Mouse (Mus musculus) lung, embryonic 14.5 days (tissue): ENCODE measurements around the gene Il12rb1. TPM values are rescaled to one million over a fixed set of nuclear protein-coding genes. Genes with fewer than 3 reads are reported as not detected.

Experiments used
- ATAC-seq: fragments of 200-750 bp; cut with Nextera tagmentation; 2 replicates; pipeline ENCODE4 v1.8.0; 2017; ENCODE audit warnings: mild to moderate bottlenecking, moderate TSS enrichment, moderate library complexity; ENCODE audit not compliant: insufficient read depth
- DNase-seq: peaks from one replicate; pipeline ENCODE4 v3.0.0-alpha.2; 2015
- H3K27ac ChIP-seq: fragments of 300-500 bp; sonication (generic); 2 replicates; pipeline ENCODE4 v1.5.1; 2014; ENCODE audit warnings: low read depth, mild to moderate bottlenecking, moderate library complexity
- H3K27me3 ChIP-seq: fragments of 300-500 bp; sonication (generic); 2 replicates; pipeline ENCODE4 v1.6.1; 2014; ENCODE audit warnings: low read length, control low read depth; ENCODE audit not compliant: insufficient read depth
- H3K36me3 ChIP-seq: fragments of 300-500 bp; sonication (generic); 2 replicates; pipeline ENCODE4 v1.6.1; 2014; ENCODE audit warnings: control low read depth; ENCODE audit not compliant: insufficient read depth
- H3K4me1 ChIP-seq: fragments of 300-500 bp; sonication (generic); 2 replicates; pipeline ENCODE4 v1.6.1; 2014; ENCODE audit warnings: antibody characterized with exemption, control low read depth; ENCODE audit not compliant: insufficient read depth
- H3K4me2 ChIP-seq: fragments of 300-500 bp; sonication (generic); 2 replicates; pipeline ENCODE4 v1.6.1; 2014; ENCODE audit warnings: mild to moderate bottlenecking
- H3K4me3 ChIP-seq: fragments of 300-500 bp; sonication (generic); 2 replicates; pipeline ENCODE4 v1.5.1; 2014; ENCODE audit warnings: low read depth, low read length
- H3K9ac ChIP-seq: fragments of 300-500 bp; sonication (generic); 2 replicates; pipeline ENCODE4 v1.6.1; 2014
- H3K9me3 ChIP-seq: fragments of 300-500 bp; sonication (generic); 2 replicates; pipeline ENCODE4 v1.6.1; 2016; ENCODE audit warnings: low read depth, low read length, control low read depth
- CTCF ChIP-seq: IDR thresholded peaks from 2 replicates; pipeline ENCODE4 v1.5.1; 2016; ENCODE audit warnings: antibody characterized with exemption, low read depth
- WGBS: fragments of 180-500 bp; shearing (Covaris S2); extraction: QIAGEN DNeasy Blood & Tissue Kit; methylation state at CpG from one replicate; pipeline ENCODE4 v1.1.7; 2014; 5-methylcytosine and 5-hydroxymethylcytosine counted together
- polyA plus RNA-seq: library from polyadenylated mRNA; unstranded; fragments of >200 nt; fragmentation: Nextera tagmentation; extraction: Ambion mirVana; gene quantifications from 2 replicates; pipeline ENCODE4 v1.2.1, GENCODE M21; 2014

Il12rb1 gene
- polyA plus RNA-seq, 1 experiment from 2014 or later, result 0.17 TPM

- H3K27ac ChIP-seq, result no peak overlapping the region
- no peak for TF ChIP-seq CTCF
- ATAC-seq (no peak), DNase-seq (no peak)
- H3K27me3 ChIP-seq, result peaks cover 14% of the 10 kb centered on the region
- no peaks in the 10 kb centered on the region for H3K9me3 ChIP-seq
- no peak overlapping the region for H3K9ac ChIP-seq
- H3K36me3 ChIP-seq, result no peaks in the 10 kb centered on the region
- no peak overlapping the region for H3K4me3 ChIP-seq
- H3K4me2 ChIP-seq, result no peak overlapping the region
- peaks cover 5% of the 10 kb centered on the region; the same call in 1 of the 2 replicates for H3K4me1 ChIP-seq
- 60% methylated on average over 4 of the region's 4 CpGs for WGBS
These were observed 1.7 kb upstream of the Il12rb1 start for GRCm38 (mm10) chr8:70806541-70806940.

- ATAC-seq (no peak), DNase-seq (no peak)
- H3K4me2 ChIP-seq, result no peak overlapping the region
- peaks cover 5% of the 10 kb centered on the region; the same call in 1 of the 2 replicates for H3K4me1 ChIP-seq
- H3K9ac ChIP-seq, result no peak overlapping the region
- H3K9me3 ChIP-seq, result no peaks in the 10 kb centered on the region
- TF ChIP-seq CTCF, result no peak
- no peaks in the 10 kb centered on the region for H3K36me3 ChIP-seq
- H3K27ac ChIP-seq, result no peak overlapping the region
- 32% methylated on average over 1 of the region's 1 CpGs for WGBS
- H3K27me3 ChIP-seq, result peaks cover 14% of the 10 kb centered on the region
- H3K4me3 ChIP-seq, result no peak overlapping the region
These were observed 945 bp upstream of the Il12rb1 start for GRCm38 (mm10) chr8:70807304-70807703.

- Histone ChIP-seq H3K9me3 (no peaks in the 10 kb centered on the region), H3K27ac (no peak overlapping the region), H3K27me3 (peaks cover 8% of the 10 kb centered on the region; the same call in 1 of the 2 replicates), H3K4me1 (no peaks in the 10 kb centered on the region), H3K36me3 (no peaks in the 10 kb centered on the region), H3K9ac (no peak overlapping the region), H3K4me3 (no peak overlapping the region), H3K4me2 (no peak overlapping the region)
- TF ChIP-seq CTCF, result no peak
- ATAC-seq (no peak), DNase-seq (no peak)
- 68% methylated on average over 8 of the region's 8 CpGs for WGBS
These were observed 879 bp downstream of the Il12rb1 start for GRCm38 (mm10) chr8:70808955-70809701.

- Histone ChIP-seq H3K4me1 (no peaks in the 10 kb centered on the region), H3K4me3 (no peak overlapping the region), H3K36me3 (no peaks in the 10 kb centered on the region), H3K27me3 (peaks cover 7% of the 10 kb centered on the region; the same call in 1 of the 2 replicates), H3K4me2 (no peak overlapping the region), H3K9me3 (no peaks in the 10 kb centered on the region), H3K9ac (no peak overlapping the region), H3K27ac (no peak overlapping the region)
- 68% methylated on average over 20 of the region's 20 CpGs for WGBS
- TF ChIP-seq CTCF, result no peak
- ATAC-seq, result no peak
- DNase-seq, result no peak
These were observed 2.9 kb downstream of the Il12rb1 start for GRCm38 (mm10) chr8:70810962-70811680.

GRCm38 (mm10) chr8:70812055-70812454, 3.8 kb downstream of the Il12rb1 start:
- ATAC-seq (no peak), DNase-seq (no peak)
- WGBS, result 28% methylated on average over 4 of the region's 4 CpGs
- H3K4me1 ChIP-seq, result no peaks in the 10 kb centered on the region
- H3K4me2 ChIP-seq, result no peak overlapping the region
- no peak overlapping the region for H3K9ac ChIP-seq
- H3K4me3 ChIP-seq, result no peak overlapping the region
- no peak overlapping the region for H3K27ac ChIP-seq
- H3K27me3 ChIP-seq, result peaks cover 16% of the 10 kb centered on the region
- no peak for TF ChIP-seq CTCF
- H3K36me3 ChIP-seq, result no peaks in the 10 kb centered on the region
- H3K9me3 ChIP-seq, result no peaks in the 10 kb centered on the region

GRCm38 (mm10) chr8:70812885-70813284, 4.6 kb downstream of the Il12rb1 start:
- Histone ChIP-seq H3K27me3 (peaks cover 21% of the 10 kb centered on the region), H3K4me3 (no peak overlapping the region), H3K27ac (no peak overlapping the region), H3K9me3 (no peaks in the 10 kb centered on the region), H3K9ac (no peak overlapping the region), H3K4me2 (no peak overlapping the region), H3K4me1 (no peaks in the 10 kb centered on the region), H3K36me3 (no peaks in the 10 kb centered on the region)
- WGBS, result 45% methylated on average over 4 of the region's 4 CpGs
- DNase-seq, result no peak
- no peak for ATAC-seq
- no peak for TF ChIP-seq CTCF

- Histone ChIP-seq H3K27ac (no peak overlapping the region), H3K27me3 (peaks cover 21% of the 10 kb centered on the region), H3K9ac (no peak overlapping the region), H3K9me3 (peaks cover 2% of the 10 kb centered on the region; the same call in 1 of the 2 replicates), H3K36me3 (no peaks in the 10 kb centered on the region), H3K4me3 (peak overlapping the region; percentile 12), H3K4me1 (no peaks in the 10 kb centered on the region), H3K4me2 (peak overlapping the region; percentile 47)
- 3% methylated on average over 30 of the region's 30 CpGs for WGBS
- no peak for TF ChIP-seq CTCF
- ATAC-seq (peak; percentile 42), DNase-seq (peak; percentile 42)
These were observed 8.4 kb downstream of the Il12rb1 start for GRCm38 (mm10) chr8:70816679-70817078.
